Comparison of ENCODE assay signal across 10 mouse cellular contexts in genomic region chr2:25970426-25970825, GRCm38 (mm10). TPM values are rescaled to one million over a fixed set of nuclear protein-coding genes. Genes with fewer than 3 reads are reported as not detected.
A peak's percentile ranks its signal among the peaks of the same experiment; 100 is the strongest.
DNase-seq lines count a peak whose midpoint lies in the region; ATAC-seq lines count a peak whose summit lies in the region.
"Had no signal": no experiment of that assay in that cellular context is flagged by ENCODE, and none has a peak within 500 bp of the region (broad histone marks: within the 10 kb centered on the region; RNA-seq: fewer than 3 reads in every experiment).

No protein-coding gene starts in this region.

- 39% methylated on average over 2 of the region's 2 CpGs for WGBS in liver, embryonic 13.5 days (ENCODE audit: insufficient replicate concordance)

- peaks cover 27% of the 10 kb centered on the region for H3K36me3 ChIP-seq in liver, embryonic 13.5 days

- DNase-seq in adrenal gland, postnatal 14 days = peak; percentile 16
- DNase-seq in adrenal gland, adult 8-10 months = no peak
- no peak for DNase-seq in liver, embryonic 13.5 days
- DNase-seq in liver = no peak
- DNase-seq in cerebellum, postnatal 14 days = peak; percentile 85 to 87
- peak; percentile 68 for DNase-seq in heart, postnatal 4 days
- no peak for DNase-seq in urinary bladder, postnatal 25 days (ENCODE audit: low spot score)
- DNase-seq: retina, postnatal 1 day had no signal

- H3K9me3 ChIP-seq in liver, embryonic 13.5 days (replicated peaks) = no peaks in the 10 kb centered on the region
- H3K9me3 ChIP-seq: midbrain, embryonic 12.5 days had no signal

- H3K27ac ChIP-seq in liver, embryonic 13.5 days = peak overlapping the region; percentile 13
- H3K27ac ChIP-seq: midbrain, embryonic 12.5 days had no signal

- no peaks in the 10 kb centered on the region for H3K27me3 ChIP-seq in liver, embryonic 13.5 days
- H3K27me3 ChIP-seq: midbrain, embryonic 12.5 days had no signal

- H3K4me1 ChIP-seq in liver, embryonic 13.5 days (replicated peaks) = peaks cover 39% of the 10 kb centered on the region

- H3K9ac ChIP-seq in liver, embryonic 13.5 days = no peak overlapping the region
- H3K9ac ChIP-seq: midbrain, embryonic 12.5 days had no signal

- ATAC-seq in liver, embryonic 13.5 days (ENCODE audit: low read depth) = no peak
- ATAC-seq in CD4-positive, CD25-positive, alpha-beta regulatory T cell, adult 4 months = no peak

- no peak overlapping the region for H3K4me2 ChIP-seq in liver, embryonic 13.5 days
- H3K4me2 ChIP-seq: midbrain, embryonic 12.5 days had no signal

- H3K4me3 ChIP-seq in liver, embryonic 13.5 days (replicated peaks) = no peak overlapping the region
- H3K4me3 ChIP-seq: midbrain, embryonic 12.5 days had no signal

RNA-seq across cellular contexts. Expression of gene Camsap1, which starts 12.7 kb away (rescaled TPM):
- 25.9 and 32.1 TPM in 2 replicates for total RNA-seq in adrenal gland, postnatal 14 days (2021)
- 10 to 100 TPM; 36.7 to 45.2 (median 39.8) TPM for total RNA-seq in adrenal gland, adult 8-10 months (2022)
- polyA plus RNA-seq in liver, embryonic 13.5 days (2015; fragmentation: Nextera tagmentation; extraction: Ambion mirVana) = 4.1 and 5.4 TPM in 2 replicates
- total RNA-seq in heart, postnatal 4 days (2021) = 10 to 100 TPM; 30.1 to 33.3 TPM
- polyA plus RNA-seq in CD4-positive, CD25-positive, alpha-beta regulatory T cell, adult 4 months (2017; shearing (Covaris generic)) = 1 to 10 TPM; 6.0 to 9.7 TPM

RNA-seq across cellular contexts. Expression of gene Ubac1, which starts 51.1 kb away (rescaled TPM):
- total RNA-seq in adrenal gland, postnatal 14 days (2021) = 53.0 and 58.0 TPM in 2 replicates
- total RNA-seq in adrenal gland, adult 8-10 months (2022) = 10 to 100 TPM; 24.8 to 39.8 (median 29.9) TPM
- polyA plus RNA-seq in liver, embryonic 13.5 days (2015; fragmentation: Nextera tagmentation; extraction: Ambion mirVana) = 488 and 502 TPM in 2 replicates
- total RNA-seq in heart, postnatal 4 days (2021) = 10 to 100 TPM; 60.3 to 62.4 TPM
- 10 to 100 TPM; 10.2 to 11.8 TPM for polyA plus RNA-seq in CD4-positive, CD25-positive, alpha-beta regulatory T cell, adult 4 months (2017; shearing (Covaris generic))

Comparison
In these comparisons a context has a peak if more than half of its experiments do, and no peak if none do; other contexts are left out.
1. DNase-seq: peak in adrenal gland, postnatal 14 days (single experiment), cerebellum, postnatal 14 days (2 of 2) and heart, postnatal 4 days (single experiment); none in adrenal gland, adult 8-10 months (single experiment), liver, embryonic 13.5 days (single experiment), liver (single experiment) and urinary bladder, postnatal 25 days (single experiment).